Mouse (Mus musculus) retina, adult 2 months (tissue): ENCODE results near the gene Gpr19.

Experiments
- DNase-seq: peaks from one replicate; pipeline ENCODE4 v3.0.0-alpha.2; 2012; ENCODE audit warnings: low read depth, low spot score

Gene Gpr19

GRCm38 (mm10) chr6:134898095-134898965 is at the start of gene Gpr19:
TSS of gene Gpr19 (minus strand) at chr6:134898578.
- DNase-seq, result peak; percentile 80

DNA sequence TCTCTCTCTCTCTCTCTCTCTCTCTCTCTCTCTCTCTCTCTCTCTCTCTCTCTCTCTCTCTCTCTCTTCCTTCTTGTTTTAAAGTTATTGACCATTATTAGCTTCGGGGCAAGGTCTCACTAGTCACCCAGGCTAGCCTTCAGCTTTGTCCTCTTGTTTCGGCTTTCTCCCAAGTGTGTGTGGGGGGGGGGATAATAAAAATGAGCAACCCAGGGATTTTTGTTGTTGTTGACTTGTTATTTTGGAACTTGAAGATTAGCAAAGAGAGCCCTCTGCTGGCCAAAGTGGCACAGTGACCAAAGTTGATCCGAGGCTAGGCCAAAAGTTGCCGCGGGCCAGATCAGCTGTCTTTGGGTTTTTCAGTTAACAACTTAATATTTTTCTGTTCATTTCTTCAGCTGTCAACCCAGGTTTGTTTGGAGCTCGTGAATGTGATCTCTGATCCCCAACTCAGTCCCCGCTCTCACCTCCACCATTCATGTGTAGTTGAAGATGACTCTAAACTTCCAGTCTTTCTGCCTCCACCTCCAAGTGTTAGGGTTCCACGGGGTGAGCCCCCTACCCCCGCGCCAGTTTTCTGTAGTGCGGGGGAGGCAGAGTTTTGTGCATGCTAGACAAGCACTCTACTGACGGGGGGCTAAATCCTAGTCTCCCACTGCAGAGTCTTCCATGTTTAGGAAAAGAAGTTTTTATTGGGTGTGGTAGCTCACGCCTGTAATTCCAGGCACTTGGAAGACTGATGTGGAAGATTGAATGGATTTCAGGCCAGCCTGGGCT is 49.1 kb upstream of the Gpr19 start:
- DNase-seq, result peak; percentile 49

- no peak for DNase-seq
These were observed 48.5 kb upstream of the Gpr19 start for GRCm38 (mm10) chr6:134946858-134947257.

- DNase-seq, result no peak
These were observed 47.7 kb upstream of the Gpr19 start for GRCm38 (mm10) chr6:134946054-134946453.

DNA sequence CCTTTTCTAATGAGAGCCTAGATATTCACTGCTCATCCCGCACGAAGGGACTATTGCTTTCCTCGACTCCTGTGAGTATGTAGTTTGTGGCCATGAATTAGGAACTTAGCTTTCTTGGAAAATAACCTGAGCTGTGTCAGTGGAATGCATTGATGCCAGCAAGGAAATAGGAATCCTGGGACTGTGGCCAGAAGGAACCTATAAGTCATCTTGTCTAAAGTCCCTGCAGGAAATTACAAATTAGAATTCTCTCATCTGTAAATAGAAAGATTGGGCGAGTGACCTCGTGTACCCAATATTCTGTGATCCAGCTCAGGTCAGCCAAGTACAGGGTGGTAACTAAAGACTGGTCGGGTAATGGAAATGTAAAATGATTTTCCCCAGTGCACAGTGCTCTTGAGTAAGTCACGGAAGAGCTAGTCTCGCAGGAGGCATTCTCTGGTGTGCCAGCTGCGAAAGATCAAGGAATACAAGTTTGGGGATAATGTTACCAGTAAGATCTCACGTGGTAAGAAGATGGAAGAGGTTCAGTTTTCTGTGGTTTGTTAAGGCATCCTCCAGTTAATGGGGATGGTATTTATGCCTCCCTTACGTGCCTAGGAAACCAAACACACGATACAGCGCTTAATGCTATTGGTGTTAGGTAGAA is 45.5 kb upstream of the Gpr19 start:
- no peak for DNase-seq

DNA sequence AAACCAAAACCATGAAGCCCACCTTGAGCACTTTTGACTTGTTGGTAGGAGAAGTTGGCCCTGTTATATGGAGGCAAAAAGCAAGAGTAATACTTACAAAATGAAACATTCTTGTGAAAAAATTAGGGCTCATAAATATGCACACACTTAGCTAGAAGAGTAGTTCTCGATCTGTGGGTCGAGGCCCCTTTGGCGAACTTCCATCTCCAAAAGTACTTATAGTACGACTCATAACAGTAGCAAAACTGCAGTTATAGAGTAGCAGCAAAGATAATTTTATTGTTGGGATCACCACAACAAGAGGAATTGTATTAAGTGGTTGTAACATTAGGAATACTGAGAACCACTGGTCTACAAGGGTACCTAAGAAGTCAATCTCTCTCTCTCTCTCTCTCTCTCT is 41.4 kb upstream of the Gpr19 start:
- no peak for DNase-seq

GRCm38 (mm10) chr6:134934305-134934704 is 35.9 kb upstream of the Gpr19 start:
- DNase-seq, result no peak

- DNase-seq, result no peak
These were observed 34.8 kb upstream of the Gpr19 start for GRCm38 (mm10) chr6:134933207-134933558.

DNA sequence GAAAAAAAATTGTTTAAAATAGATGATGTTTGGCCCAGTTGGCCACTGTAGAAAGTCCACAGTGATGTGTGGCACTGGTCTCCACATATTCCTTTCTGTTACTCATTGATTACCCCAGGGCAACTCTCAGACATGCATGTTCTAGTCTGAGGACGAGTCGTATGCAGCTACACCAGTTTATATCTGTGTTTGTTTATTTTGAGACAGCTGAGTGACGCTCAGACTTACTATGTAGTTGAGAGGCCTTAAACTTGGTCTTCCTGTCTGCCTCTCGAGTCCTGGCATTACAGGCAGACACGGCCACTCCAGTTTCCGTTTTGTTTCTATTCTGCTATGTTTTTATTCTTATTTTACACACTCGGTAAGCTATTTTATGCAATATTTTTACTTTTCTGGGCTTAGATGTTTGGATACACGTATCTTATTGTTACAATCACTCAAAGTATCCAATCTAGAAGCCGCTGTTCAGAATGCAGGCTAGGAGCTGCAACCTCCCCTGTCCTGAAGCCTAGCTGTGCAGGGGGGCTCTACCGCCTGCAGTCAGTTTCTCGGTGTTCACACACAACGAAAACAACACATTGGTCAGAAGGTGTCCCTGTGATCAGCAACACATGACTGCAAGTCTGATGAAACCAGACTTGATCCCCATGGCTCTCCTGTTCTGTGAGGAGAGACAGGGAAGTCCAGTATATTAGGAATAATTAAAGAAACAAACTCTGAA is 34.3 kb upstream of the Gpr19 start:
- DNase-seq, result no peak

GRCm38 (mm10) chr6:134931146-134931545 is 32.8 kb upstream of the Gpr19 start:
- no peak for DNase-seq

- no peak for DNase-seq
These were observed 32.0 kb upstream of the Gpr19 start for GRCm38 (mm10) chr6:134930383-134930782.

- no peak for DNase-seq
These were observed 31.5 kb upstream of the Gpr19 start for GRCm38 (mm10) chr6:134929926-134930325.

DNA sequence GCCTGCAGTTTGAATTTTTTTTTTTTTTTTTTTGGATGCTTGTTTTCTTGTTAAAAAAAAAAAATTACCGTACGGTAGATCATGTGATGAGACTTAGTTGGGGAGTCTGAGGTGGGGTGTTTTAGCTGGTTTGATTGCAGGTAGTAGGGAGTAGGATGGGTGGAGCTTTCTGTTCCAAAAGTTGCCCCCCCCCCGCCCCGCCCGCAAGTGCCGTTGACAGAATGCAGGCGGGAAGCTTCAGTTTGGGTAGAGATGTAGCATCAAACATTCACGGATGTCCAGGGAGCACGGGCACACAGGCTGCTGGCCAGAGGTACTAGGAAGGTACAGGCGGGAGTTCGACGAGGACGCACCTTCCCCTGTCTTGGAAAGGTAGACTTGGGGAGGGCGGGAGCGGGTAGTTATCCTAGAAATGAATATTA is 30.5 kb upstream of the Gpr19 start:
- no peak for DNase-seq

DNA sequence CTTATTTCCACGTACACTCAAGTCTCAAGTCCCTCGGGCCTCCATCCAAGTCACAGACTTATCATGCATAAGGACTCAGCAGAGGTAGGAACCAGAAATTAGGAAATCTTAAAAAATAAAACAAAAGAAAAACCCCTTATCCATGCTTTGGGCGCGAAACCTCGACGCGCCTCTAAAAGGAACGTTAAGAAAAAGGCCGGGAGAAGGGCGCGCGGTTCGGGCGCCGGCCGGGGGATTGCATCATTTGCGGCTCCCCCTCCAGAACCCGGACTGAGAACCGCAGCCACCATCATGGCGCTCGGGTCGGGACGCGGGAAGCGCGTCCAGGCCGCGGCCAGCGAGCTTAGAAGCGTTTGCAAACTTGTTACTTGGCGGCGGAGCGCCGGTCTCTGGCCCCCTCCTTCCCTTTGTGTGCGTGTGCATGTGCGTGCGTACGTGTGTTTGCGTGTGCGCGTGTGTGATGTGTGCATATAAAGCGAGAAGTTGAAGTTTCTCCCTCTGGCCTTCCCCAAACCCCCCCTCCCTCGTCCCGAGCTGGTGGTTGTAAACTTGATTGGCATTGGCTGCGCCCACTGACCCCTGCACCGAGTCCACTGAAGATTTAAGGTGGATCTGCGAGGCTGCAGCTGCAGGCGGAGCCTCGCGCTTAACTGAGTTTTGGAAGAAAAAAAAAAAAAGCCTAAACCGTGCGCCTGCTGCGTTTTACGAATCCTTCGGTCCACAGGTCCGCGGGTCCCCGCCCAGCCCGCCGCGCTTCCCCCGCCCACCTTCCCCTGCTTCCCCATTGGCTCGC is 29.9 kb upstream of the Gpr19 start:
- peak; percentile 50 for DNase-seq

- DNase-seq, result no peak
These were observed 29.3 kb upstream of the Gpr19 start for GRCm38 (mm10) chr6:134927595-134928095.

DNA sequence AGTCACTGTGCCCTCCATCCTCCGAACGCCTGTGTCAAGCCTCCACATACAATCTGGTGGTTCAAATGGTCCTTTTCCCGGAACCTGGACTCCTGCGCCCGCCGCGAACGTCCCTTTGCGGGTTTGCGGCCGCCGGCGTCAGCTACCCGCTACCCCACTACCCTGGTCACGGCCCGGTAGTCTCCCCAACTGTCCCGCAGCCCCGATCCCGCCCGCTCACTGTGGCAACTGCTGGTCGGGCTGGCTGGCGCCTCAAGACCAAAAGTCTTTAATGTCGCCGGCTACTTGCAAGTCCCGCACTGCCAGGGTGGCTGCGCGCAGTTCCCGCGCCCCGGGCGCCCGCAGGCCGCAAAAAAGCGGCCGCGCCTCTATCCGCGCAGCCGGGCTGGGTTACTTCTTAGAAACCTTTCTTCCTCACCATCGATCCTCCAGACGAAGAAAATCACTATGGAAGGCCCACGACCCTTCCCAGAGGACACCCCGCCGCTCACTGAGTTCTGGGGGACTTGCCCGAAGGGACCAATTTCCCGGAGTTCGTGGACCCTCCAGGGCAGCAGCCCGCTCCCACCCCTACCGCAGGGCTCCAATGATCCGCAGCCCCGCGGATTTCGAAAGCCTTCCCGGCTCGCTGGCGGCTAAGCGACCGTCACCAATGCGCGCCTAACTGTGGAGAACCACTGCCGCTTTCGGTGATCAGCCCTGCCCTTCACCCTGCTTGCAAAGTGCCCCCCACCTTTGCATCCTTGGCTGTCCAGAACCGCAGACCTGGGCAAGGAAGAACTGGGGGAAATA is 28.6 kb upstream of the Gpr19 start:
- no peak for DNase-seq

- no peak for DNase-seq
These were observed 27.9 kb upstream of the Gpr19 start for GRCm38 (mm10) chr6:134926338-134926705.

DNA sequence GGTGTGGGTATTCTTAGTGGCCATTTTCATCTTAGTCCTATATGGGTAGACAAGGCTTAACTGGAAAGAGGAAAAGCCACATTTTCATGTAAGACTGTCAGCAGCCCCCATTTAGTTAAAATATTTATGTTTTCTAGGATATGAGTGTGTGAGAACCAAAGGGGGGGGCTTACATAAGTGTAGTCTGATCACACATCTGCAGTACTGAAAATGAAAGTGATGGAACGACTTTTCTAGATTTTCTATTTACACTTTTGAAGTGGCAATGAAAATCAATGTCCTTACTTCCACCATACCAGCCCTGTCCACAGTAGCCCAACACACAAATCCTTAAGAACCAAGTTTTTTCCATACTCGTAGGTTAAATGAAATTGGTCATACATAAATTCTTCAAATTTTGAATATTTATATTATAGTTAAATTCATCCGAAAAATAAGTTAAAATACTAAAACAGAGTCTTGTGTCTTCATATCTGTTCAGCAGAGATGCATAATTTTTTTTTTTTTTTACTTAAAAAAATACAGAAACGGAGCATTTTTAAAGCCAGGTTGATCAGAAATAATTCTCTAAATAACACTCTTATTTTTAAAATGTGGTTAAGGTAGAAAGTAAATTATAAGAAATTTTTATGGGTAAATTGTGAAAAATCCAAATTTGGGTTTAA is 27.4 kb upstream of the Gpr19 start:
- DNase-seq, result no peak

GRCm38 (mm10) chr6:134924262-134924661 is 25.9 kb upstream of the Gpr19 start:
- DNase-seq, result no peak
